Mouse (Mus musculus): Measurements from ENCODE around the gene Auts2.

- TF ChIP-seq EP300 (IDR thresholded peaks at IDR 0.05; ENCODE audit: low read depth) (no peak), CTCF (IDR thresholded peaks at IDR 0.05; ENCODE audit: low read depth) (no peak)
Measured at GRCm38 (mm10) chr5:132436901-132437300, 106.2 kb downstream of the Auts2 start.
